Mouse (Mus musculus): ENCODE data around the gene Spg7.
"Not testable (repeated sequence)": the region's sequence is repeated elsewhere in the genome, so short reads cannot be mapped to it uniquely, and the experiment has no call there.

The Spg7 gene

DNA sequence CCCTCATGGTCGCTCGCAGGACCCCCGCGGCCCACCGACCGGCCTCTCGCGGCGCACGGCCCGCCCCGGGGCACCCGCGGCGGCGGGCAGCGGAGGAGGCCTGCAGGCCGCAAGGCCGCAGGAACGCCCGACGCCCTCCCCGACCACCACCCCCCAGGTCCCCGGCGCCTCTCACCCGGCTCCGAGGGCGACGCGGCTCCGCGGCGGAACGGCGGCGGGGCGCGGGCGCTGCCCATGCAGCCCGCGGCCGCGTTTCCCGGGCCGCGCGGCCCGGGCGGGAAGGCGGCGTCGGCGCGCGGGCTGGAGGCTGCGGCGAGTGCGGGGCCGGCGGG lies 21.0 kb upstream of the Spg7 start:
- DNase-seq: peak in 1 of 2 experiments; percentile 50

DNA sequence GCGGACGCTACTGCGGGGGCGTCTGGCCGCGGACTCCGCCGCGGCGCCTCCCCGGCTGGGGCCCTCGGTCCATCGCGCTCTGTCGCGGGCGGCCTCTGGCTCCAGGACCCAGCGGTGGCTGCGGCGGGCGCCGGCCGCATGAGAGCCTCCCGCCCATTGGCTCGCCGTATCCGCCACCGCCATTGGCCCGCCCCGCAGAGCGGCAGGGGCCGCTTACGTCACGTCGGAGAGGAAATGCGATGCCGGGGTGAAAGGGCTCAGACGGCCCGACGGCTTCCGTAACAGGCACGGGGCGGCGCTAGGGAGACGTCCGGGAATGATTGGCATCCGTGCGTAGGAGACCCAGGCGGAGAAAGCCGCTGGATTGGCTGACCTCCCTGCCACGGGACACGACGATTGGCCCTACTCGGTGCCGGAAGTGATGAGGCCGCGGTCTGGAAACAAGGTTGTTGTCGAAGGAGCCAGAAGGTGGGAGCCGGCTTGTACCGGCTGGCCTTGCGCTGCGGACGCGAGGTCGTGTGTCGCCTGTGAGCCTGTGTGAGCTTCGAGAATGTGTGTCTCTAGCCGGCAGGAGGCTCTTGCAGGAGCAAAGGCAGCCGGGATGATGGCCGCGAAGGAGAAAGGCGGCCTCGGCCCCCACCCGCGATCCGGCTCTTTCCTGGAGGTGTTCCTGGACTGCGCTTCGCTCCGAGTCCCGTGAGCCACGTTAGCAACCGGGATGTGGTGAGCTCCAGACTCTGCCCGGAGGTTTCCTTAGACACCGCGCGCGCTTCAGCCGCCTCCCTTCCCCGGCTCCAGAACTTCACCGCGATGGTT lies 20.4 kb upstream of the Spg7 start, which contains the start of gene Ankrd11:
TSS of gene Ankrd11 (minus strand) at position 120 of the 816 bp plus-strand sequence.
- peak; percentile 99 to 100 for DNase-seq

DNA sequence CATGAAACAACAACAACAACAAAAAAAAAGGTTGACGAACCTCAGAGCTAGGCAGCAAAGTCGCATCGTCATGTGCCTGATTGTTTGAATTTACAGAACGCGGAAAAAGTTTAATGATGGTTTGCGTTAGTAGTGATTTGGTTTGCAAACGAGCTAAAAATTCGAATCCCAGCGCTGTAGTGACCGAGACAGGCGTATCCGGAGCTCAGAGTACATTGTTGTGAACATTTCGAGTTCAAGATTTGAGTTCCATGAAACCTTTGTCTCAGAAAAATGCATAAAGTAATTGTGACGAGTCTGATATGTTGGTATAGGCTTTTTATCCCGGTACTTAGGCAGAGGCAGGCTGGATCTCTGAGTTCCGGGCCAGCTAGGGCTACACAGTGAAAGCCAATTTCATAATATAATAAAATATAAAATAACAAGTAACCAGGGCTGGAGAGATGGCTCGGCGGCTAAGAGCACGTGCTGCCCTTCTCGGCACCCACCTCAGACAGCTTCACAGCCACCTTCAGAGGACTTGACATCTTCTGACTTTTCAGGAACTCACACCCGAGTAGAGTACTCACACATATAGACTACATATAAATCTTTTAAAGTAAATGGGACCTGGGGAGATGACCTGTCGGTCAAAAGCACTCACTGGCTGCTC lies 19.6 kb upstream of the Spg7 start:
- no peak for DNase-seq

DNA sequence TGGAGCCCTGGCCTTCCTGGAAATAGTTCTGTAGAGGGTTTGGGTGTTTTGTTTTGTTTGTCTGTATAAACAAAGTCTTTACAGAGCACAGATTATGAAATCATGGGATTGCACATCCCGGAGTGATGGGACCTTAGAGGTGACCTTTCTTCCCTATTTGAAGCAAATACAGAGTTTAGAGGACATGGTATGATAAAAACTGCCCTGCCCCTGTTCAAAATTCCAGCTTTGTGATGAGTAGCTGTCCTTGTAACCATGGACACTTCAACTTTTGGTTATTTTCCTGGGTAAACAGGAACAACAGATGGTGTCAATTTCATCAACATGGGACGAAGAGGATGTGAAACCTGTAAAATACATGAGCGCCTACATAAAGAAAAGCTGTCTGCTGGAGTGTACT lies 18.8 kb upstream of the Spg7 start:
- DNase-seq: no peak

DNA sequence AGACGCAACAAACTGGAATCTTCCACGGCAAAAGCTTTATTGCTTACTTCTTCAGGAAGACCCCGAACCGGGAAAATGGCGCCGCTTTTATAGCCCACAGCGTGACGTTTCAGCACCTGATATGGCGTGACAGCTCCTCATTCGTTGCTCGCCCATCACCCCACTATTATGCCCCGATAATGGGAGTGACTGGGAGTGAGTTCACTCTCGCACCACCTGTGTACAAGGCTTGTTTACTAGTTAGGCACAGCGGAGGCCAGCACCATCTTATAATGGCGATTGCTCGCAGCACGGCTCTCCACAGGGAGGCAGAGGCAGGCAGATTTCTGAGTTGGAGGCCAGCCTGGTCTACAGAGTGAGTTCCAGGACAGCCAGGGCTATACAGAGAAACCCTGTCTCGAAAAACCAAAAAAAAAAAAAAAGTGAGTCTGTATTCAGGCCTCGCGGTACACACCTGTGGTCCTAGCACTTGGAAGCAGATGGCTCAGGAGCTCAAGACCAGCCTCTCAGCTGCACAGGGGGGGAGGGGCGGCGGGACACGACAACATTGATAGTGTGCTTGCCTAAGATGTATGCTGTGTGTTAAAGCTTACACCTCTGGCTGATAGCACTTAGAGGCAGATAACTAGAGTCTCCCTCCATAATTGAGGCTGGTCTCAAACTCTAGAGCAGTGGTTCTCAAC lies 17.9 kb upstream of the Spg7 start:
- DNase-seq: not testable (repeated sequence)

DNA sequence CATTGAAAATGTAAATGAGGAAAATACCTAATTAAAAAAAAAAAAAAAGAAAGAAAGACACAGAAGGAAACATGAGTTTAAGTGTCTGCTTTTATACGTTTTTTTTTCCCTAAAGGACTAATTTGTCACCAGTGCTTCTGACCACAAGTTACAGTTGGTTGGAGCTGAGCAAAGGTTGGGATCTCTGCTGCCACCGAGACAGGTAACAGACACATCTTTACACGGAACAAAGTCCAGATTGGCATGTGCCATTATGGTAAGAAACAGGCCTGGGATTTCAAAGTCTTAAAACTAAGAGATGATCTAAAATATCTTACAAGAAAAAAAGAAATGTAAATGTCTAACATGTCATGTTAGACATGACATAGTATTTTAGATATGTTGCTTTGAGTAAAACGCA lies 16.0 kb upstream of the Spg7 start:
- DNase-seq: no peak

DNA sequence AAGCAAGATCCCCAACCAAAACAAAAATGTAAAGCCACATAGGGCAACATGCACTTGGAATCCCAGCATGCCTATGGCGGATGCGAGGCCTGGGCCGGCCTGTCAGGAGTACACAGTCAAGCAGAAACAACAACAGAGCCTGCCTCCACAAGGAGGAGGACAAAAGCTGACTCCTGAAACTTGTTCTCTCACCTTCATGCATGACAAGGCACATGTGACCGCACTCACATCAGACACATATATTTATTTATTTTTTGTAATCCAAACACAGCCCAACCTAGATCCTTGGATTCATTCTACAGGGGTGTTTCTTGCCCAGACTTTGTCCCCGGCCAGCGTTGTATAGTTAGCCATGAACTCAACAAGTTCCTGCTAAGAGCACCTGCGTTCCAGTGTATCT lies 14.9 kb upstream of the Spg7 start:
- DNase-seq: no peak

DNA sequence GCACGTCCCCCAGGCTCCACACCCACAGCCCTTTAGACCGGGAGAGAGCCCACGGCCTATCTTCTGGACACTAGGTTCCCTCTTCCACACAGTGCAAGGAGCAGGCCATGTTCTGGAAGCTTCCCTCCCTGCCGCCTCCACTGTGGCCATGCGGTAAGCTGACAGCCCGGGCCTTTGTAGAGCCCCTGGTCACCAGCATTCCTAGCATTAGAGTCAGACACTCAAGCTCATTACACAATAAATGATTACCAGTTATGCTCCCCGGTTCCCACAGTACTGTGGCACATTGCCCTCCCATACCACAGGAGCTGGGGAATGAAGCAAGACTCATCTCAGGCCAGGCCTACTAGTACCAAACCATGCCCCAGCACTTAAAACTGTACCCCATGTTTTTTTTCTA lies 14.3 kb upstream of the Spg7 start:
- no peak for DNase-seq

DNA sequence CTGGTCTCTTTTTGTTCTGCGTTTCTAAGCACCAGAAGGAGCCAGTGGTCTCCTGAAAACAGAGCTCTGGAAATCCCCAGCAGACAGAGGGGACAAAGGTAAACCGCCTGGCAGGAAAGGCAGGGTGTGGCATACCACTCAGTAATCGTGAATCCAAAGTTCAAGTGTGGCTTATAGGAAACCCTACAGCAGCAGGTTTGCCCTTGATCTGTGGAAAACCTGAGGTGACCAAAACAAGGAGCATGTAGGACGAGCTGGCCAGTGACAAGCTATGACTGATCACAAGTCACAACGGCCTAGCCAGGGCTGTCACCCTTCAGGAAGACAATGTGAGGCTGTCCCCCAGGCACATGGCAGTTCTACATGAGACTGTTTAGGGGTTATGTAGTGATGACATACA lies 11.3 kb upstream of the Spg7 start:
- no peak for DNase-seq

DNA sequence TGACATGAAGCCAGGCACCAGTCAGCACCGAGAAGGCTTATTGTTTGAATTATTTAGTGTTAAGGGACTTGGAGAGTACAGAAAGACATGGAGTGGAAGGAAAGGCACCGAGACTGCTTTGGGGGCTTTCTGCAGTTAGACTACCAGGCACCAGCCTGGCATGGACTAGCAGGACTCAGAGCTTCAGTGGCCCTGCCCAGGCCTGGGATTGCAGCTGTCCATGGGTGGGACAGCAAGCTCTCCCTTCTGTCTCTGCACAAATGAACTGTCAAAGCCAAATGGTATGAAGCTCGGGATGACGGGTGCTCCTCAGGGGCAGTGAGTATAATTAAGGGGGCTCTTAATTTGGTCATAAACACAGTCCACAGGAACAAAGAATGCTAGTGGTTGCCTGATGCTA lies 1.3 kb downstream of the Spg7 start:
- DNase-seq: no peak

DNA sequence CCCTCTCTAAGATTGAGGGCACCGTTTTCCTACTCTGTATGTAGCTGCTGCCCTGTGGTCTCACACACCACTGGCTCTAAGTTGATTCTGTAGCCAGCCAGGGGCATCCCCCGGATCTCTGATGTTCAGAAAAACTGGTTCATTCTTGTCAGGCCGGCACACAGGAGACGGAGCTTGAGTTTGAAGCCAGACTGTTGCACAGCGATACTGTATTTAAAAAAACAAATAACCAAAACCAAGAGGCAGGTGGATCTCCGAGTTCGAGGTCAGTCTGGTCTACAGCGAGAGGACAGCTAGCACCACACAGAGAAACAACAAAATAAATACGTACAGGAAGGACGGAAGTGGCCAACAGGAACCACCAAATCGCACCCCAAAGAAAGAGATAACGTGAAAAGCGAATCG lies 2.1 kb downstream of the Spg7 start:
- no peak for DNase-seq

DNA sequence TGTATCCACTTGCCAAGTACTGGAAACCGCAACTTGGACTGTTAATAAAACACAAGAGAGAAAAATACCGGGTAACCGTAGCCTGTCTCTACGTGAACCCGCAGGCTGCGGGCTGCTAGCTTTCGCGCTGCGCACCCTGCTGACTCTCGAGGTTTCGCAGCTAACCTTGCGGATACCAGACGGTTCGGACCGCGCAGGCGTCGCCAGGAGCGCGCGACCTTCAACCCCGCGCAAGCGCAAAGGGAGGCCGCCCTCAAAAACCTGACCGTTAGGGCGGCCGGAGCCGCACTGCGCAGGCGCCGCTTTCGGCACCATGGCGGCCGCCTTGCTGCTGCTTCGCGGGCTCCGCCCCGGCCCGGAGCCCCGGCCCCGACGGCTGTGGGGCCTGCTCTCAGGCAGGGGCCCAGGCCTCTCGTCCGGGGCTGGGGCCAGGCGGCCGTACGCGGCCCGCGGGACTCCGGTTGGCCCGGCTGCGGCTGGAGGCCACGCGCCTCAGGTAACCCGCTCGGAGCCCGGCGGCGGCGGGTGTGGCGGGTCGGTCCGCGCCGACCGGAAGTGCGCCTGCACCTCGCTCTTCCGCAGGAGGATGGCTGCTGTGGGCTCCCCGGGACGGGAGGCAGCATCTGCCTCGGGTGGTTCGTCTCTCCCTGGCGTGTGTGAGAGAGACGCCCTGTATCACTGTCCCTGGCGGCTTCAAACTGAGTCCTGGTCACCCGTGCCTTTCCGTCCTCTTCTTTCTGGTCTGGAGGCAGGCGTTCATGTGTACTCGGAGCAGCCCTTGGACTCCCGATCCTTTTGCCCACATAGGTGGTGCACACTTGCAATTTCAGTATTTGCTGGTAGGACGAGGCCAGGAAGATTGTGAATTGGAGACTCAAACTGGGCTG lies 2.7 kb downstream of the Spg7 start:
- peak; percentile 97 to 98 for DNase-seq

DNA sequence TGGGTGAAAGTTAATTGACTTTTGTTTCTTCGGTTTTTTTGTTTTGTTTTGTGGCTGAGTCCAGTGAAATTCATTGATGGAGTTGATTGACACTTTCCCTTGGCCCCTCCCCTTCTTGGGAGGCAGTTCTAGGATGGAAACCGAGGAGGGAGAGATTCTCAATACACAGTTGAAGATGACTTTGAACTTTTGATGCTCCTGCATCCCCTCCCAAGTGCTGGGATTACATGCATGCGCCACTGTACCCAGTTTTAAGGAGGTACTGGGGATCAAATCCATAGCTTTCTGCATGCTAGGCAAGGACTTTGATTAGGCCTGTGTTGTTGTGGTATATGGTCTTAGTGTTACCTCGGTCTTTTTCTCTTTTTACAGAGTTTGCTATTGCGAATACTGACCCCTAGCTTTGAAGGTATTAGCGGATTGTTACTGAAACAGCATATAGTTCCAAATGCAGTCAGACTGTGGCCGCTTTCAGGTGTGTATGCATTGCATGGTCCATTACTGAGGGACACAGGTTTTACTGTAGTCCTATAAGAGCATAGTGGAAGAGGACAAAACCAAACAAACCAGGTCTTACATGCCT lies 3.5 kb downstream of the Spg7 start:
- no peak for DNase-seq

DNA sequence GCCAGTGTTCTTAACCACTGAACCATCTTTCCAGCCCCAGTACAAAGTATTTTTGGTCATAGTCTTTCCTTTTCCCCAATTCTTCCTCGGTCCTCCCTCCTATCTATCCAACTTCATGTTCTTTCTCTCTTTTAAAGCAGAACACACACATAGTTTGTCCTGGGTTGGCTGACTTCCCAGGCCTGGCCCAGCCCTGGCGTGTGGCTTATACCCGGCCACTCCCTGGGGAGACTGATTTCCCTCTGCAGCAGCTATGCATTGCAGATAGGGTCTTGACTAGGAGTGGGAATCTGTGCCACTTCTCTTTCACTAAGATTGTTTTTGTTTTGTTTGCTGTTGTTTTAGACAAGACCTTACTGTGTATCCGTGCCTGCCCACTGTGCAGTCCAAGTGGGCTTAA lies 8.4 kb downstream of the Spg7 start:
- DNase-seq: peak; percentile 33 to 54

DNA sequence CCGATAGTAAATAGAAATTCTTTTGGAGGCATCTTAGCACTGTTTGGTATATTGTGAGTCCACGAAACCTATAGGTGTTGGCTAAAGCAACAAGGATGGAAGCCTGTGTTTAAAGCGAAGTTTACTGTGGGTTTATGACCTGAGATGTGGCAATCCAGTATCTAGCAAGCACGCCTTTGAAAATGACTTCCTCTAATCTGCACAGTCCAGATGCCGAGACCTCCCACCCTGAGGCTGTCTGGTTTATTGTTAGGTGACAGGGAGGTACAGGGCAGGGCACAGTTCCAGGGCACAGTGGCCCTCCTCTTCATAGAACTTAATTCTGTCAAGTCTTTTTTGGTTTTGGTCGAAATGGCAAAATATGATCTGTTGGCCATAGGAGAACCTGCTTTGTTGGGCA lies 14.5 kb downstream of the Spg7 start:
- DNase-seq: no peak

DNA sequence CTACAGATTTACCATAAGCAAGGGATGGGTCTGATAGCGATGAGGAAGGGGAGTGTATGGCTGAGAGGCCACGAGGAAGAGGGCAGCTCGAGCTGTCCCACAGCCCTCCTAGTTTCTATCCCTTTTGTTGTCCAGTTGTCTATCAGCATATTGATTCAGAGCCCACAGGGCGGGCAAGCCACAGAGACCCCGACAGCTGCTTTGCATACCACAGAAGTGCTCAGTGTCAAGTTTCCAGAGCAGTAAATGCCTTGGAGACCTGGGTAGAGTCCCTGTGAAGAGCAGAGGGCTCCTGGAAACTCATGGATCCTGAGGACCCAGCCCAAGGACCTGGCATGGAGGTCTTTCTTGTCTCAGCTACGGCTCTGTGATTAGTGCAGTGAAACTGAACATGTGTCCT lies 20.3 kb downstream of the Spg7 start:
- no peak for DNase-seq

DNA sequence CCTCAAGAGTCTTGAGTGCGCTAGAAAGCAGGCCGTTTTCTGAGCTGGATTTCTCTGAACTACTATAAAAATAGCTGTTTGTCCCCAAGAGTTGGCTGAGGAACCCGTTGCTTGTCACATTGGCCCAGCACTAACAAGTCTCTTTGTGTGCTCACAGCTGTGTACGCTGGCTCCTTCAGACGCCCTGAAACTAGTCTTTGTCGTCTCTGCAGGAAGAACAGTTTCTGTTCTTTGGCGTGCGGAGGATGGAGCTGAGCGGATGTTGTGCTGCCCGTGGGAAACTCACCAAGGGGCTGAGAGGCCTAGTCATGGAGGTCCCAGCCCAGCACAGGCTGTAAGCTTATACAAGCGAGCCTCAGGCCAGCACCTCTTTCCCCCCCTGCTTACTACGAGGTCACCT lies 20.9 kb downstream of the Spg7 start:
- peak in 1 of 2 experiments; percentile 26 for DNase-seq

DNA sequence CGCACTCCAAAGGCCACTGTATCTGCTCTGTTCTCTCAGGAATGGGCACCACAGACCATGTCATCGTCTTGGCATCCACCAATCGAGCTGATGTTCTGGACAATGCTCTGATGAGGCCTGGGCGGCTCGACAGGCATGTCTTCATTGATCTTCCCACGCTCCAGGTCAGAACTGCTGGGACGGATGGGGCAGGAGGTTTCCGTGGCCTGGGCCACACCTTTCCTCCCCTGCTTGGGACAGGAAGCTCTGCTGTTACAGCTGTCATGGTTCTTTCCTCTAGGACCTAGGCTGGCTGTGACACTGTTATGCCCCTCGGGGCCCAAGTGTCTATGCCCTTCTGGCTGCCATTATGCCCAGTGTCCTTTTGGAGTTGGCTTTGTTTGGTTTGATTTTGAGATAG lies 24.5 kb downstream of the Spg7 start:
- no peak for DNase-seq

DNA sequence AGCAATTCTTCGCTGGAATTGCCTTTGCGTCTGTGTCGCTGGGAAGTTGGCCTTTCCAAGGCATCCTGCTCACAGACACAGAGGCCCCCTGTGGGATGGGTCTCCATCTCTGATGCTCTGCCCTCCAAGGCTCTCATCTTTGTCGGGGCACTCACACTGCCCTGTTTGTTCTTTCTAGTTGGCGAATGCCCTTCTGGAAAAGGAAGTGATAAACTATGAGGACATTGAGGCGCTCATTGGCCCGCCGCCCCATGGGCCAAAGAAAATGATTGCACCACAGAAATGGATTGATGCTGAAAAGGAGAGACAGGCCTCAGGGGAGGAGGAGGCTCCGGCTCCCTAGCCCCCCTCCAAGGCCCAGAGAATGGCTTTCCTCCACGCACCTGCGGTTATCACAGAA lies 34.5 kb downstream of the Spg7 start:
- peak in 1 of 2 experiments; percentile 42 for DNase-seq

DNA sequence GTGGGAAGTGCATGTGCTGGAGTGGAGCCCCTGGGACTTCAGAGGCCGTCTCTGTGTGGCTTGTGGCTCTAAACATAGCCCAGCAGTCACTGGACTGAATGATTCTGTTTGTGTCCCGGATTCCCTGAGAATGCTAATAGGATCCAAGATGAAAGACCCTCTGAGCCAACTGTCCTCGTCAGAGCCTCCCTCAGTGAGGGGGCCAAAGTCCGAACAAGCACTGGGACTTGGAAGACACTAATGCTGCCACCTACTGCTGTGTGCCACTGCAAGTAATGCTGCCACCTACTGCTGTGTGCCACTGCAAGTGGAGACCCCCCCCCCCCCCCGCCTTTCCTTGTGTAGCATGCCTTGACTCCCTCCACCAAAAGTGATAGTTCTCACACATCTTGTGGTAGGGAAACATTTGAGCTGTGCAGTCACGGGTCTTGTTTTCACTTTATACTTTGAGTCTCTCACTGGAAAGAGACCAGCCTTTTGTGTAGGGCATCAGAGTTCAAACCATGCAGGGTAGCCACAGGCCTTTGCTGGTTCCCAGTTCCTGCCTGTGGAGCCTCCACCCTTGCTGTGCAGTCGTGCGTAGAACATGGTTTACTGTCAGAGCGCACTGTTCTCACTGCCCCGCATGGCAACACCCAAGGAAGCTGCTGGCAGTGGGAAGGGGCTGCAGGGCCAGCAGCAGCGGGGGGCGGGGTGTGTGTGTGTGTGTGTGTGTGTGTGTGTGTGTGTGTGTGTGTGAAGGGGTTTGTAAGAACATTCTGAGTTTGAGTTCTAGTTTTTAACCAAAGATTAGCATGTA lies 35.2 kb downstream of the Spg7 start:
- peak in 1 of 2 experiments; percentile 59 for DNase-seq

DNA sequence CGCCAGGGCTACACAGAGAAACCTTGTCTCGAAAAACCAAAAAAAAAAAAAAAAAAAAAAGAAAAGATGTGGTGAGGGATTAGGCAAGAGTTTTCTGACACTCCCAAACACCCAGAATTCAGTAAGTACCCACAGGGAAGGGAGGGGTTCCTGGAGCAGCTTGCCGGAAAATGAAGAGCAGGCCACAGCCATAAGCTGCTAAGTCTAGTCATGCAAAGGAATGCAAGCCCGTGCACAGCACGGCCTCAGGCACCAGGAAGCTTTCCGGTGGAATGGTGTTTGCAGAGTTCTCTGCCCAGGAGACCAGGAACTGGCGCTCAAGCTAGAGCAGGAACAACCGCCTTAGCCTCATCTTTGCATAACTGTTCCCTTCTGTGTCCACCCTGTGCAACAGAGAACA lies 37.5 kb downstream of the Spg7 start:
- DNase-seq: no peak

DNA sequence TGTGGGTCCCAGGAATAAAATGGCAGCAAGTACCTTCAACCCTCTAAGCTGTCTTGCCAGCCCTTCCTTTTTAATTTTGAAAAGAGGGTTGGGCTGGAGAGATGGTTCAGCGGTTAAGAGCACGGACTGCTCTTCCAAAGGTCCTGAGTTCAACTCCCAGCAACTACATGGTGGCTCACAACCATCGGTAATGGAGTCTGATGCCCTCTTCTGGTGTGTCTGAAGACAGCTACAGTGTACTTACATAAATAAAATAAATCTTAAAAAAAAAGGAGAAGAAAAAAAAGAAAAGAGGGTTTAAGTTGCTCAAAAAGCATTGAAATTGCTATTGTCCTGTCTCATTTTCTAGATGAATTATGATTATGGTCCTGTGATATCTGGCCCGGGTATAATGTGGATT lies 38.5 kb downstream of the Spg7 start:
- no peak for DNase-seq
